11 mouse cellular contexts compared by ENCODE assay signal in the genomic region with DNA sequence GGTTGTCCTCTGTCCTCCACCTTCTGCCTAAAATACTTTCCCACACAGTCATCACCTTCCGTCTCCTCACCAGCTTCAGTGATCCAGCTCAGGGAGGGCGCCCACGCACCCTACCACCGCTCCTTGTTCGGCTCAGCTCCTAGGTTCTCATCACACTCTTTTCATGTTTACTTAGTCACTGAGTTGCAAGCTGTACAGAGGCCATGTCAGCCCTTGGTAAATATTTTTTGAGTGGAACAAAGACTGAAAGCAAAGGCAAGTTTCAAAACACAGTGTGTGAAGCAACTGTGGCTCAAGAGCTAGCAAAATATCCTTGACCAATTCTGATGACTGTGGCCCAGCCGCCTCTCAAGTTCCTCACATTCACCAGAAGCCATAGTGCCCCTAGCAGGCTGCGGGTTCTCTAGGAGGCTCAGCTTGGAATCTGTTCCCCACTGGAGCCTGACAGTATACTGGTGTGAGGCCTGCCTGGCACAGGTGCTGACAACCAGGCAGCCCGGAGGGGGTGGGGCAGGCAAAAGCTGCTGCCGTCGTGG. TPM values are rescaled to one million over a fixed set of nuclear protein-coding genes. Genes with fewer than 3 reads are reported as not detected.
DNase-seq lines count a peak whose midpoint lies in the region; ATAC-seq and TF ChIP-seq lines count a peak whose summit lies in the region.
"Had no signal": no experiment of that assay in that cellular context is flagged by ENCODE, and none has a peak within 500 bp of the region (broad histone marks: within the 10 kb centered on the region; RNA-seq: fewer than 3 reads in every experiment).

No protein-coding gene starts in this region.

- H3K36me3 ChIP-seq in embryonic facial prominence, embryonic 12.5 days = no peaks in the 10 kb centered on the region
- H3K36me3 ChIP-seq in embryonic facial prominence, embryonic 10.5 days (replicated peaks) = no peaks in the 10 kb centered on the region
- no peaks in the 10 kb centered on the region for H3K36me3 ChIP-seq in lung, embryonic 14.5 days (ENCODE audit: insufficient read depth)
- H3K36me3 ChIP-seq in stomach, postnatal 0 days (ENCODE audit: control insufficient read depth, insufficient read depth, low read length) = no peaks in the 10 kb centered on the region
- no peaks in the 10 kb centered on the region for H3K36me3 ChIP-seq in forebrain, embryonic 10.5 days (replicated peaks)

- no peak overlapping the region for H3K27ac ChIP-seq in embryonic facial prominence, embryonic 12.5 days
- H3K27ac ChIP-seq in embryonic facial prominence, embryonic 10.5 days (replicated peaks) = no peak overlapping the region
- peak overlapping the region; percentile 62; the same call in 1 of the 2 replicates for H3K27ac ChIP-seq in lung, embryonic 14.5 days (ENCODE audit: low read depth)
- peak overlapping the region; percentile 88 for H3K27ac ChIP-seq in stomach, postnatal 0 days (replicated peaks)
- H3K27ac ChIP-seq in forebrain, embryonic 10.5 days = no peak overlapping the region

- DNase-seq in embryonic facial prominence, embryonic 10.5 days (ENCODE audit: low spot score) = no peak
- peak; percentile 42 to 45 for DNase-seq in urinary bladder, adult 18-20 months (ENCODE audit: low spot score in 2 of 2)
- DNase-seq in urinary bladder, postnatal 4 days (ENCODE audit: low spot score in 2 of 2) = no peak
- peak; percentile 28 for DNase-seq in lung, embryonic 14.5 days
- peak; percentile 72 for DNase-seq in stomach, postnatal 0 days (ENCODE audit: low spot score)
- DNase-seq in forebrain, embryonic 10.5 days (ENCODE audit: extremely low spot score, low spot score) = no peak
- DNase-seq in ovary, postnatal 10 days (ENCODE audit: low spot score) = no peak
- DNase-seq: cerebellum, postnatal 10 days had no signal

- TF ChIP-seq EP300 in stomach, postnatal 0 days (optimal IDR thresholded peaks at IDR 0.05) = no peak

- no peaks in the 10 kb centered on the region for H3K9me3 ChIP-seq in embryonic facial prominence, embryonic 12.5 days
- H3K9me3 ChIP-seq in embryonic facial prominence, embryonic 10.5 days = no peaks in the 10 kb centered on the region
- no peaks in the 10 kb centered on the region for H3K9me3 ChIP-seq in lung, embryonic 14.5 days (ENCODE audit: low read depth, low read length)
- no peaks in the 10 kb centered on the region for H3K9me3 ChIP-seq in stomach, postnatal 0 days (ENCODE audit: control insufficient read depth, low read length)
- no peaks in the 10 kb centered on the region for H3K9me3 ChIP-seq in forebrain, embryonic 10.5 days

- no peak overlapping the region for H3K4me3 ChIP-seq in embryonic facial prominence, embryonic 12.5 days
- no peak overlapping the region for H3K4me3 ChIP-seq in embryonic facial prominence, embryonic 10.5 days
- no peak overlapping the region for H3K4me3 ChIP-seq in lung, embryonic 14.5 days (ENCODE audit: low read depth, low read length)
- H3K4me3 ChIP-seq in stomach, postnatal 0 days (ENCODE audit: low read depth, low read length) = no peak overlapping the region
- H3K4me3 ChIP-seq in forebrain, embryonic 10.5 days = no peak overlapping the region

- no peak overlapping the region for H3K9ac ChIP-seq in embryonic facial prominence, embryonic 12.5 days
- no peak overlapping the region for H3K9ac ChIP-seq in lung, embryonic 14.5 days
- no peak overlapping the region for H3K9ac ChIP-seq in stomach, postnatal 0 days (ENCODE audit: low read length)

- no peak for TF ChIP-seq CTCF in lung, embryonic 14.5 days (IDR thresholded peaks at IDR 0.05; ENCODE audit: low read depth)
- TF ChIP-seq CTCF in stomach, postnatal 0 days (IDR thresholded peaks at IDR 0.05; ENCODE audit: low read depth) = no peak

- peak; percentile 47; the same call in 1 of the 2 replicates for ATAC-seq in embryonic facial prominence, embryonic 12.5 days (ENCODE audit: insufficient number of reproducible peaks, insufficient read depth, low FRiP score, low TSS enrichment)
- peak; percentile 59 for ATAC-seq in lung, embryonic 14.5 days (ENCODE audit: insufficient read depth)
- peak; percentile 88 for ATAC-seq in stomach, postnatal 0 days (ENCODE audit: low FRiP score, low TSS enrichment)

- 85% methylated on average over 10 of the region's 10 CpGs for WGBS in embryonic facial prominence, embryonic 12.5 days
- WGBS in embryonic facial prominence, embryonic 10.5 days = 87% methylated on average over 10 of the region's 10 CpGs
- 60% methylated on average over 10 of the region's 10 CpGs for WGBS in lung, embryonic 14.5 days
- WGBS in stomach, postnatal 0 days = 55% methylated on average over 10 of the region's 10 CpGs
- WGBS in forebrain, embryonic 10.5 days = 90% methylated on average over 10 of the region's 10 CpGs

- no peaks in the 10 kb centered on the region for H3K27me3 ChIP-seq in embryonic facial prominence, embryonic 12.5 days
- H3K27me3 ChIP-seq in embryonic facial prominence, embryonic 10.5 days (replicated peaks; ENCODE audit: low read depth, poor library complexity, severe bottlenecking) = no peaks in the 10 kb centered on the region
- no peaks in the 10 kb centered on the region for H3K27me3 ChIP-seq in lung, embryonic 14.5 days (ENCODE audit: insufficient read depth, low read length)
- no peaks in the 10 kb centered on the region for H3K27me3 ChIP-seq in stomach, postnatal 0 days (ENCODE audit: control insufficient read depth, insufficient read depth, low read length)
- no peaks in the 10 kb centered on the region for H3K27me3 ChIP-seq in forebrain, embryonic 10.5 days (ENCODE audit: poor library complexity, severe bottlenecking)

- H3K4me1 ChIP-seq in embryonic facial prominence, embryonic 12.5 days = no peaks in the 10 kb centered on the region
- peaks cover 18% of the 10 kb centered on the region for H3K4me1 ChIP-seq in embryonic facial prominence, embryonic 10.5 days
- H3K4me1 ChIP-seq in lung, embryonic 14.5 days (ENCODE audit: insufficient read depth) = peaks cover 4% of the 10 kb centered on the region; the same call in 1 of the 2 replicates
- no peaks in the 10 kb centered on the region for H3K4me1 ChIP-seq in stomach, postnatal 0 days (replicated peaks; ENCODE audit: control insufficient read depth, insufficient read depth)
- H3K4me1 ChIP-seq in forebrain, embryonic 10.5 days = peaks cover 7% of the 10 kb centered on the region

- H3K4me2 ChIP-seq in embryonic facial prominence, embryonic 12.5 days (replicated peaks) = no peak overlapping the region
- H3K4me2 ChIP-seq in lung, embryonic 14.5 days = no peak overlapping the region
- no peak overlapping the region for H3K4me2 ChIP-seq in stomach, postnatal 0 days (replicated peaks; ENCODE audit: low read depth)

RNA-seq across cellular contexts. Expression of gene Sftpb, which starts 32.2 kb away (rescaled TPM):
- not detected in 2 replicates for polyA plus RNA-seq in embryonic facial prominence, embryonic 12.5 days (2016; fragmentation: Nextera tagmentation; extraction: Ambion mirVana)
- polyA plus RNA-seq in embryonic facial prominence, embryonic 10.5 days (2016; fragmentation: Nextera tagmentation; extraction: Ambion mirVana) = 0.18 TPM in 1 of 2 replicates, not detected in the other
- 30.4 and 33.5 TPM in 2 replicates for polyA plus RNA-seq in lung, embryonic 14.5 days (2014; fragmentation: Nextera tagmentation; extraction: Ambion mirVana)
- polyA plus RNA-seq in stomach, postnatal 0 days (2015; fragmentation: Nextera tagmentation; extraction: Ambion mirVana) = not detected in 2 replicates
- polyA plus RNA-seq in forebrain, embryonic 10.5 days (2016; fragmentation: Nextera tagmentation; extraction: Ambion mirVana) = not detected in 2 replicates
- polyA plus RNA-seq: embryonic facial prominence, embryonic 14.5 days; frontal cortex, adult 2 months had no signal

RNA-seq across cellular contexts. Expression of gene Atoh8, which starts 36.9 kb away (rescaled TPM):
- polyA plus RNA-seq in embryonic facial prominence, embryonic 12.5 days (2016; fragmentation: Nextera tagmentation; extraction: Ambion mirVana) = 16.4 and 18.6 TPM in 2 replicates
- 17.7 and 21.4 TPM in 2 replicates for polyA plus RNA-seq in embryonic facial prominence, embryonic 10.5 days (2016; fragmentation: Nextera tagmentation; extraction: Ambion mirVana)
- 18.7 and 19.3 TPM in 2 replicates for polyA plus RNA-seq in lung, embryonic 14.5 days (2014; fragmentation: Nextera tagmentation; extraction: Ambion mirVana)
- polyA plus RNA-seq in stomach, postnatal 0 days (2015; fragmentation: Nextera tagmentation; extraction: Ambion mirVana) = 5.5 and 6.0 TPM in 2 replicates
- 11.2 and 11.5 TPM in 2 replicates for polyA plus RNA-seq in forebrain, embryonic 10.5 days (2016; fragmentation: Nextera tagmentation; extraction: Ambion mirVana)

Comparison
In these comparisons a context has a peak if more than half of its experiments do, and no peak if none do; other contexts are left out.
1. DNase-seq: peak in urinary bladder, adult 18-20 months (2 of 2), lung, embryonic 14.5 days (single experiment) and stomach, postnatal 0 days (single experiment); none in embryonic facial prominence, embryonic 10.5 days (single experiment), urinary bladder, postnatal 4 days (0 of 2), forebrain, embryonic 10.5 days (single experiment) and ovary, postnatal 10 days (single experiment).
2. H3K27ac ChIP-seq: peak in lung, embryonic 14.5 days (single experiment) and stomach, postnatal 0 days (single experiment); none in embryonic facial prominence, embryonic 12.5 days (single experiment), embryonic facial prominence, embryonic 10.5 days (single experiment) and forebrain, embryonic 10.5 days (single experiment).
3. RNA of gene Sftpb, which starts 32.2 kb away (polyA plus RNA-seq): 30.4 to 33.5 TPM in lung, embryonic 14.5 days; not detected in embryonic facial prominence, embryonic 12.5 days, 0.18 TPM in embryonic facial prominence, embryonic 10.5 days, not detected in stomach, postnatal 0 days and not detected in forebrain, embryonic 10.5 days; every median in the first group is over 10 times any median in the second.
4. Peak in every context shown above with its lines, with median percentiles within 50 percentile points of each other: ATAC-seq.